Mouse (Mus musculus) MN1 (cell line): ENCODE measurements around the gene Sbk1.
"Not testable (repeated sequence)": the region's sequence is repeated elsewhere in the genome, so short reads cannot be mapped to it uniquely, and the experiment has no call there.

Experiments used
- DNase-seq: peaks from one replicate; pipeline ENCODE4 v3.0.0-alpha.2; 2016; ENCODE audit warnings: low spot score

Sbk1 gene

GRCm38 (mm10) chr7:126287493-126288103, 15.2 kb downstream of the Sbk1 start:
- no peak for DNase-seq

GRCm38 (mm10) chr7:126288104-126288497, 15.7 kb downstream of the Sbk1 start:
- DNase-seq, result no peak

DNA sequence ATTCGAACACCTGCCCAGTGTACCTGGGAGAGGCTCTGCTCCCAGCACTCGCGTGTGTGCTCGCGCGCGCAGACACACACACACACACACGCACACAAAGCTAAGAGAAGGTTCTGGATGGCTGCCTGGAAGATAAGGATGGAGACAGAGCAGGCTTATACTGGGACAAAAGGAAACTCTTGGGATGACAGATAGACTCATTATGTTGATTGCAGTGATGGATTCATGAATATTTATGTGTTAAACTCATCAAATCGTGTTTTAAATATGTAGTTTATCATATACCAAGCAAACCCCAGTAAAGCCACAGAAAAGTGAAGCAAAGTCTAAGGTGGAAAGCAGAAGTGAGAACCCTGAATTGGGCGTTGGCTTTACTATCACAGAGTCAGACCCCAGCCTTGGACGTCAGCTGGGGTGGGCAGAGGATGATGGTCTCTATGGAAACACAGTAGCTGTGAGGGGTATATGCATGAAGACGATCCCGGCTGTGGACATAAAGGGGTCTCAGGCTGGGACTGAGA, 16.2 kb downstream of the Sbk1 start:
- no peak for DNase-seq

DNA sequence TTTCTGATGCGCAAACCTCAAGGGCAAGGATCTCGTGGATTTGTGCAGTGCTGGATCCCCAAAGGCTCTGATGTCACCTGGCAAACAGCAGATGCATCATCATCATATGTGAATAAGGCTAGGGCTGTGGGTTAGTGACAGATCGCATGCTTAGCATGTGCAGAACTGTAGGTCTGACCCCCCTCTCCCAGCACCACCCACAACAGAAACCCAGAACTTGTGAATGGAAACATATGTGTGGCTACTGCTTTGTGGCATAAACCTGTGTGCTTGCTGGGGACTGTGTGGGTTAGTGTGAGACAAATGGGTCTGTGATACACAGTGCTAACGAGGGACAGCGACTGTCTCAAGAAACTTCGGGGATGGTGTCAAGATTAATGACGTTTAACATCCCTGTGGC, 17.0 kb downstream of the Sbk1 start:
- no peak for DNase-seq

DNA sequence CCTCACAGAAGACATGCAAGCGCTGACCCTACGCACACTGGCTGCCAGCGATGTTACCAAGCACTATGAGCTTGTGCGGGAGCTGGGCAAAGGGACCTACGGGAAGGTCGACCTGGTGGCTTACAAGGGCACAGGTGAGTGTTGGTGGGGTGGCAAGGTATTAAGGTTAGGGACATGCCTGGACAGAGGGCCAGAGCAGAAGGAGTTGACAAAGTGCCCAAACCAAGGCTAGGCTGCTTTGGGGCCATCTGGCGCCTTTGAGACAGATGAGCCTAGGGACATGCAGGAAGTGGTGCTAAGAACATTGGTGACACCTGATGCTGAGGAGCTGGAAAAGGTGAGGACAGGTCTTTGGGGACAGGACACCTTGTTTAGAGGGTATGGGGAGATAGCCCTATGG, 17.5 kb downstream of the Sbk1 start:
- no peak for DNase-seq

- no peak for DNase-seq
Measured at GRCm38 (mm10) chr7:126291681-126292545, 19.5 kb downstream of the Sbk1 start.

GRCm38 (mm10) chr7:126293091-126293490, 20.7 kb downstream of the Sbk1 start:
- peak; percentile 41 for DNase-seq

DNA sequence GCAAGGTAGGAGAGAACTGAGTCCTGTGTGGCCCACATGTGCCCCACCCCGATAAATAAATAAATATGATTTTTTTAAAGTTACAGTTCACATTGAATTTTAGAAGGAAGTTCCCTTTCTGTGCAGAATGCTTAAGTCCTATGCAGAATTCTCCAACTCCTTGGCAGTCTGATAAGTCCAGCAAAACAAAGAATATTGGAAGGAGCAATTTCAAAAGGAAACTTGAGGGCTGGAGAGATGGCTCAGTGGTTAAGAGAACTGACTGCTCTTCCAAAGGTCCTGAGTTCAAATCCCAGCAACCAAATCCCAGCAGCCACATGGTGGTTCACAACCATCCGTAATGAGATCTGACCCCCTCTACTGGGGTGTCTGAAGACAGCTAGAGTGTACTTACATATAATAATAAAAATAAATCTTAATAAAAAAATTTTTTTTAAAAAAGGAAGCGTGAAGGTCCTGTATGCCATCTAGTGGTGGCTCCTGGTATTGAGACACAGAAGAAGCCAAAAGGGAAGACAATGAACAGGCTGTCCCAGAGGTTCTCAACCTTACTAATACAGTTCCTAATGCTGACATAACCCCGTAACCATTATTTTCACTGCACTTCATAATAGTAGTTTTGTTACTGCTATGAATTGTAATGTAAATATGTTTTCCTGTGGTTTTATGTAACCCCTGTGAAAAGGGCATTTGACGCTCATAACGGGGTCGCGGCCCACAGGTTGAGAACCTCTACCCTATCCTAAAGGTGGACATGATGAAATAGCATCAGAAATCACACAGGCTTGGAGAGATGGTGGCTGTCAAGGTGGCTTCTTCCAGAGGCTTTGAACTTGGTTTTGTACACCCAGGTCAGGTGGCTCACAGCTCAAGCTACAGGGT, 25.4 kb downstream of the Sbk1 start:
- DNase-seq, result peak; percentile 68

- no peak for DNase-seq
Measured at GRCm38 (mm10) chr7:126298856-126299255, 26.4 kb downstream of the Sbk1 start.

DNA sequence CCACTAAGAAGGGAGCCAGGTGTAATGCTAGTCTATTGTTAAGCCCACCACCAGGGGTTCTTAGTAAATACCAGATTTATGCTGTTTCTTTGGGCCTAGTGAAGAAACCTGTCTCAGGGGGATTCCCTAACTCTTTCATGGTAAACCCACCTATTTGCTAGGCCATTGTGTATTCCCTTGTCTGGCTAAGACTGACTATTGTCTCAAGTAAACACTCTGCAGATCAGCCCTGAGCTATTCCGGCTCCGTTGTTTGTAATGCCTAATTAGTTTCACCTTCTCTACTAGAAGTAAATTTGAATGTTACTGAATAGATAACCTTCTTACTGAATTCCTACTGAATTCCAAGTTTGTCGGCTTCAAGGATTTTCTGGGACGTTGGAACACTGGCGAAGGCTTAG, 29.4 kb downstream of the Sbk1 start:
- DNase-seq, result not testable (repeated sequence)

DNA sequence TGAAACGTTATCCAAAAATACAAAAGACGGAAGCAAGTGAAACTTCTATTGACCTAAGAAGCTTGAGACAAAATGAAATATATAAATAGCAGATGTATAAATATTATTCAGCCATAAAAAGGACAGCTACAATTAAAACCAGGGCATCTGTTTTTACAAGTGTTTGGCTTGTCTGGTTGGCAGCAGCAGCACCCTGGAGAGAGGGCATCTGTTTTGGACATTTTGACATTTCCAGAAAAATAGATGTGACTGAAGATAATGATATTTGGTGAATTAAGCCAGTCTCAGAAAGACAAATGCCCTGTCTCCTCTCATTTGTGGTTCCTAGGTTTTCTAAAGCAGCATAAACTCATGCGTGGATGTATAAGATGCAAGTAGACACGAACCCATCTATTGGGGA, 39.4 kb downstream of the Sbk1 start:
- peak; percentile 65 for DNase-seq

GRCm38 (mm10) chr7:126313309-126313708, 40.9 kb downstream of the Sbk1 start:
- no peak for DNase-seq

- DNase-seq, result no peak
Measured at GRCm38 (mm10) chr7:126314273-126314672, 41.9 kb downstream of the Sbk1 start.

GRCm38 (mm10) chr7:126323729-126324128, 51.3 kb downstream of the Sbk1 start:
- peak; percentile 89 for DNase-seq

DNA sequence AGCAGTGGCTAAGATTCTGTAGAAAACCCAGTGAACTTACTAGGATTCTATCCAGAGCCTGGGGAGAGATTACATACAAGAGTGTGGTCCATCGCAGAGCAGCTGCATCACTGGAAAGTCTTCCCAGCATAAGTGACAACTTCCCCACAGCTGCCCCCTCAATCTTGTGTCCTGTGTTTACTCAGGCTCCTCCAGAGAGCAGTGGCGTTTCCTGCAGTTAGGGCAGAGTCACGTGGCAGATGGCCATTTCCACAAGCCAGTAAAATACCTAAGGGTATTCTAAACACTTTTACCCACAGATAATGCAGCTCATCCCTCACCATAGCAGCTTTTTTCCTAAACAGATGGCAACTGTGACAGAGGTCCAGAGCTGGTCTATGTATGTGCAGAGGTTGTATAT, 52.4 kb downstream of the Sbk1 start:
- peak; percentile 37 for DNase-seq

DNA sequence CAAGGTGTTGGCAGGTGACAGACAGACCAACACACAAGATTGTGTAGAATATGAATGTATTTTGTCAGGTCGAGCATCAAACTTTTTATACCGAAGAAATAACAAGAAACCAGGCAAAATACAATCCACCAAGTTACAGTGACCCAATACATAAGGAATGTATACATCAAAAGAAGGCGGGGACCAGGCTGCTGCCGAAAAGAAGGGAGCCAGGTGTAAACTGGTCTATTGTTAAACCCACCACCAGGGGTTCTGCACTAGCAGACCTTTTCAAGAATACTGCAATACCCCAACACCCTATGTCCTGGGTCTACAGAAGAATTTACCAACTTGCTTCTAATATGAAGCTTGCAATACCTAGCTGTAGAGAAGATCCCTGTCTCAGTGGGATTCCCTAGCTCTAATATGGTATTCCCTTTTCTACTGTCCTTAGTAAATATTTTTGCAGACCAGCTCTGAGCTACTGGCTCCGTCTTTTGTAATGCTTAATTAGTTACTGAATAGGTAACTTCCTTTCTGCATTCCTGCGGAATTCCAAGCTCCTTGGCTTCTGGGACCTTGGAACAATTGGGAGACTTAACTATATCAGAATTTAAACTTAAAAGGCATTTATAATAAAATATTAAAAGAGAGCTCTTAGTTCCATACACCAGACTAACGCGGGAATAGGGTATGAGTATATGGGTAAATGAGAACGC, 53.3 kb downstream of the Sbk1 start:
- DNase-seq, result not testable (repeated sequence)

GRCm38 (mm10) chr7:126328848-126329247, 56.4 kb downstream of the Sbk1 start:
- not testable (repeated sequence) for DNase-seq

- DNase-seq, result no peak
Measured at GRCm38 (mm10) chr7:126329907-126330645, 57.7 kb downstream of the Sbk1 start.

- DNase-seq, result no peak
Measured at GRCm38 (mm10) chr7:126330693-126331092, 58.3 kb downstream of the Sbk1 start.

GRCm38 (mm10) chr7:126332691-126333090, 60.3 kb downstream of the Sbk1 start:
- no peak for DNase-seq

GRCm38 (mm10) chr7:126335556-126335955, 63.1 kb downstream of the Sbk1 start:
- no peak for DNase-seq
